Mouse (Mus musculus): Measurements from ENCODE around the gene Adam23. TPM values are rescaled to one million over a fixed set of nuclear protein-coding genes. Genes with fewer than 3 reads are reported as not detected.

Gene Adam23
- polyA plus RNA-seq (2016; fragmentation: Nextera tagmentation; extraction: Ambion mirVana) = 1.6 and 3.1 TPM in 2 replicates

DNA sequence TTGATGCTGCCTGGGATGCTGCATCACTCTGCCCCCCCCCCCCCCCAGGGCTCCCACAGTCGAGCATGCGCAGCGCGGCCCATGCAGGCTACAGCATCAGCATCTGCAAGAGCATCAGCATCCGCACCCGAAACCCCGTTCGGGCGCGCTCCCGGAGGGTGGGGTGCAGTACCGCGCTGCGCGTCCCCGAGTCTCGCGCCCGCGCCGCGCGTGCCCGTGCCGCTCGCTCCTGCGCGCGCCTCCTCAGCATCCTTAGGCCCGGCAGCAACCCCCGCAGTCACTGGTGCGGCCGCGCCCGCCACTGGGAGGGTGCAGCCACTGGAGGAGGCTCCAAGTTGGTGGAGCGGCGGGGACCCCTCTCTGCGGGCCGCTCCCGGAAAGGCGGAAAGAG, at the start of gene Adam23:
Adam23 (plus strand) TSS at position 236 of the 391 bp plus-strand sequence.
- under 1% methylated on average over 41 of the region's 41 CpGs for WGBS
- H3K4me1 ChIP-seq = peaks cover 15% of the 10 kb centered on the region
- peak; percentile 70 for DNase-seq (ENCODE audit: low spot score)
- H3K4me3 ChIP-seq = peak within 1 kb of the TSS; percentile 88
- peak within 1 kb of the TSS; percentile 86 for H3K27ac ChIP-seq
- H3K9me3 ChIP-seq (replicated peaks) = no peaks in the 10 kb centered on the region
- H3K36me3 ChIP-seq = no peaks in the 10 kb centered on the region
- H3K27me3 ChIP-seq (ENCODE audit: low read depth, poor library complexity, severe bottlenecking) = peaks cover 46% of the 10 kb centered on the region

DNA sequence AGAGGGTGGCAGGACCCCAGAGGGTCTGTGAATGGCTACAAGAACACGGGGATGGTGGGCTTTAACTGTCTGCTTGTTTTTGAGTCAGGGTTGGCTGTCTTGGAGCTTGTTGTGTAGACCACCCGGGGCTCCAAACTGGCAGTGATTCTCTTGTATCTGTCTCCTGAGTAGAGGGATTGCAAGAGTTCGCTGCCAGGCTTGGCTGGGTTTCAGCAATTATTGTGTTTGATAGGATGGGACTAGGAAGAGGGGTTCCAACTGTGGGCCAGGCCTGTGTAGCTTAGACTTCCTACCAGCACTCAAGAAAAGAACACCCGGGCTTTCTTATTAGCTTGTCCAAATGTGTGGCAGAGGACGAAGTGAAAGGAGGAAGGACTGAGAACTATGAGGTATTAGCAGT, 44.6 kb upstream of the Adam23 start:
- no peak for DNase-seq (ENCODE audit: low spot score)
- no peaks in the 10 kb centered on the region for H3K9me3 ChIP-seq (replicated peaks)
- 84% methylated on average over 5 of the region's 5 CpGs for whole genome bisulfite sequencing

DNA sequence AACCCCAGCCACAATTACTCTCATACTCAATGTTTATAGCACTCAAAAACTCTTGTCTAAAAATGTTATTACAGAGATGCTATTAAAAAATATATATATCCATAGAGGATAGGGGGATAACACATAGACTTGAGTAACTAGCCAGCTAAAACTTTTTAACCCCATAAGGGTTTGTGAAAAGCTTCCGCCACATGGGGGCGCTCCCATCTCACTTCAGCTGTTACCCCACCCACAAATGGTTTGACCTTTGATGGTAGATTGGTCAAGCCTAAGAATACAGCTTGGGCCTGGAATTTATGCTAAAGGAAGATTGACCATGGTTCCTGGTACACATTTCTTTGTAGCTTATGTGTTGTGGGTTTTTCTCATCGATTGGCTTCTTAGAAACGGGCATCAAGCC, 42.1 kb upstream of the Adam23 start:
- WGBS = 47% methylated on average over 4 of the region's 4 CpGs
- Histone ChIP-seq H3K4me3 (no peak overlapping the region), H3K4me1 (no peaks in the 10 kb centered on the region), H3K9me3 (replicated peaks) (no peaks in the 10 kb centered on the region), H3K27ac (no peak overlapping the region), H3K36me3 (no peaks in the 10 kb centered on the region), H3K27me3 (ENCODE audit: low read depth, poor library complexity, severe bottlenecking) (no peaks in the 10 kb centered on the region)
- DNase-seq (ENCODE audit: low spot score) = peak; percentile 41

More for the DNA sequence above, 44.6 kb upstream of the Adam23 start:
- Histone ChIP-seq H3K36me3 (no peaks in the 10 kb centered on the region), H3K4me1 (no peaks in the 10 kb centered on the region), H3K27ac (no peak overlapping the region), H3K27me3 (ENCODE audit: low read depth, poor library complexity, severe bottlenecking) (no peaks in the 10 kb centered on the region), H3K4me3 (no peak overlapping the region)

GRCm38 (mm10) chr1:63408344-63408743, 37.3 kb upstream of the Adam23 start:
- Histone ChIP-seq H3K36me3 (no peaks in the 10 kb centered on the region), H3K27me3 (ENCODE audit: low read depth, poor library complexity, severe bottlenecking) (no peaks in the 10 kb centered on the region), H3K4me3 (no peak overlapping the region), H3K4me1 (no peaks in the 10 kb centered on the region), H3K9me3 (replicated peaks) (no peaks in the 10 kb centered on the region), H3K27ac (no peak overlapping the region)
- 84% methylated on average over 6 of the region's 6 CpGs for WGBS
- DNase-seq (ENCODE audit: low spot score) = no peak

GRCm38 (mm10) chr1:63418491-63418890, 27.2 kb upstream of the Adam23 start:
- DNase-seq (ENCODE audit: low spot score) = no peak
- H3K27me3 ChIP-seq (ENCODE audit: low read depth, poor library complexity, severe bottlenecking) = no peaks in the 10 kb centered on the region
- H3K4me1 ChIP-seq = peaks cover 19% of the 10 kb centered on the region
- WGBS = 68% methylated on average over 8 of the region's 8 CpGs
- H3K9me3 ChIP-seq (replicated peaks) = no peaks in the 10 kb centered on the region
- H3K4me3 ChIP-seq = no peak overlapping the region
- H3K27ac ChIP-seq = no peak overlapping the region
- no peaks in the 10 kb centered on the region for H3K36me3 ChIP-seq

GRCm38 (mm10) chr1:63430668-63431067, 15.0 kb upstream of the Adam23 start:
- no peaks in the 10 kb centered on the region for H3K9me3 ChIP-seq (replicated peaks)
- no peaks in the 10 kb centered on the region for H3K36me3 ChIP-seq
- peaks cover 8% of the 10 kb centered on the region; the same call in 1 of the 2 replicates for H3K4me1 ChIP-seq
- H3K4me3 ChIP-seq = no peak overlapping the region
- DNase-seq (ENCODE audit: low spot score) = no peak
- H3K27ac ChIP-seq = no peak overlapping the region
- WGBS = 86% methylated on average over 6 of the region's 6 CpGs
- no peaks in the 10 kb centered on the region for H3K27me3 ChIP-seq (ENCODE audit: low read depth, poor library complexity, severe bottlenecking)

- Histone ChIP-seq H3K27me3 (ENCODE audit: low read depth, poor library complexity, severe bottlenecking) (no peaks in the 10 kb centered on the region), H3K36me3 (no peaks in the 10 kb centered on the region), H3K27ac (no peak overlapping the region), H3K4me3 (no peak overlapping the region), H3K4me1 (peaks cover 8% of the 10 kb centered on the region; the same call in 1 of the 2 replicates), H3K9me3 (replicated peaks) (no peaks in the 10 kb centered on the region)
- WGBS = 90% methylated on average over 8 of the region's 8 CpGs
- no peak for DNase-seq (ENCODE audit: low spot score)
These were observed 14.5 kb upstream of the Adam23 start for GRCm38 (mm10) chr1:63431166-63431565.

DNA sequence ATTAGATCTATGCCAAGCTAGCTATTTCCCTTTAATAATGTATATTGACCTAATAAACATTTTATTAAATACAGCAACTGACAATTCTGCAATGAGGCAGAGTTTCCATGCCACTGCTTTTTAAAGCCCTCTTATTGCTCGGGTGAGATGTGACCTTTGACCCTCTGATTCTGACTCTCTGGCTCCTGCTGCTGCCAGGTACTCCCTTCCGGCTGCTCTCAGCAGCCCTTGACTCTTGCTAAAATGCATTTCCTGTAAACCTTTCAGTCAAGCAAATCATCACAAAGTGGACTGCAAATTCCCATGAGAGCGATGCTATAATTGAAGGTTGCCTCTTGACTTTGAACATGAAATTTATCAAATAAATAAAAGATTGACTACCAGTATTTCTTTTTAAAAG, 13.8 kb upstream of the Adam23 start:
- Histone ChIP-seq H3K9me3 (replicated peaks) (no peaks in the 10 kb centered on the region), H3K36me3 (no peaks in the 10 kb centered on the region), H3K4me3 (no peak overlapping the region), H3K4me1 (peaks cover 8% of the 10 kb centered on the region; the same call in 1 of the 2 replicates), H3K27ac (no peak overlapping the region), H3K27me3 (ENCODE audit: low read depth, poor library complexity, severe bottlenecking) (no peaks in the 10 kb centered on the region)
- WGBS = 33% methylated on average over 3 of the region's 3 CpGs
- DNase-seq (ENCODE audit: low spot score) = no peak

DNA sequence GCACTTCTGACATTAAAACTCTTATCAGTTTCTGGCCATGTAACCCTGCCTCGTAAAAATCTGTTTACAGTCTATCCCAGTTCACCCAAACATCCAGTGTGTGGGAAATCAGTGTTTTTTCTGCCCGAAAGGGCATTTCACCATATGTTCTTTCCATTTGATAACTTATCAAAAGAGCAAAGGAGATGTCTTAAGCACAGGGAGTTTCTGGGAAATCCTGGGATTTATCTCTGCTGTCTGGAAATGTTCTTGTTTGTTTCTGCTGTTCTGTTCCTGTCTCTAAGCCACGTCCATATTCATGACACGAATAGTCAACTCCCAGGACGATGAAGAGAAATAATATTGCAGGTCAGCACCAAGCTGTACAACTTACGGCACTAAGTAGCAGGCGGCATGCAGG, 11.6 kb upstream of the Adam23 start:
- Histone ChIP-seq H3K4me3 (no peak overlapping the region), H3K27ac (no peak overlapping the region), H3K36me3 (no peaks in the 10 kb centered on the region), H3K27me3 (ENCODE audit: low read depth, poor library complexity, severe bottlenecking) (no peaks in the 10 kb centered on the region), H3K4me1 (peaks cover 8% of the 10 kb centered on the region; the same call in 1 of the 2 replicates), H3K9me3 (replicated peaks) (no peaks in the 10 kb centered on the region)
- WGBS = 85% methylated on average over 7 of the region's 7 CpGs
- DNase-seq (ENCODE audit: low spot score) = no peak

DNA sequence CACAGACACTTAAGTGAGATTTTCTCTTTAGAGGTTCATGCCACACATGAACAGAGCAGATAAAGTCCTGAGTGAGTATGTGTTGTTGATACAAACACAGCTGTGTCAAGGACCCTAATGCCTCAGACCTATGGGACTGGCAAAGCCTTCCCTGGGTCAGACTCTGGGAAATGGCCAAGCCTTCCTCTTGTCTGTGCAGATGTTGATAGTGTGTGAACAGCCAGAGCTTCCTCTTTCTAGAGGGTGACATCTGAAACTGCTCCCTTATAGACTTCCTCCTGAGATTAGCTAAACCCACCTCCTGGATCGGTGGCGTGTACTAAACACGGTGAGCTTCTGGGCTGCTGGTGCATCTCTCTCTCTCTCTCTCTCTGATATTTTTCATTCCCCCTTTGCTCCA, 8.2 kb upstream of the Adam23 start:
- DNase-seq (ENCODE audit: low spot score) = no peak
- Histone ChIP-seq H3K27ac (no peak overlapping the region), H3K27me3 (ENCODE audit: low read depth, poor library complexity, severe bottlenecking) (no peaks in the 10 kb centered on the region), H3K36me3 (no peaks in the 10 kb centered on the region), H3K9me3 (replicated peaks) (no peaks in the 10 kb centered on the region), H3K4me1 (no peaks in the 10 kb centered on the region), H3K4me3 (no peak overlapping the region)
- 61% methylated on average over 3 of the region's 3 CpGs for WGBS

DNA sequence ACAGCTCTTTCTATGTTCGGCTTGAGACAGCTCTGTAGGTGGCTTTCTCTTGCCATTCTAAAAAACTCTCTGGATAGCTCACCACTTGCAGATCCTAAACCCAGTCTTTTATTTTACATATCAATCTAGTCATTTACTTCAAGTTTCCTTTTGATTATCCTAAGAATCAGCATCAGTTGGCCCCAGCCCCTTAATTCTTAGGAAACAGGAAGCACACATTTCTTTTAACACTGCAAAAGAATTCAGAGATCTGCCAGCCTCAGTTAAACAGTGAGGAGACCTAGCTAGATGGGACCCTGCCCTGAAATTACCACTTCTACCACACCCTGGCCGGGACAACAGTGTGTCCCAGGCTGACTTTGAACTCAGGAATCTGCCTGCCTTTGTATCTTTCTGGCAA, 3.5 kb upstream of the Adam23 start:
- DNase-seq (ENCODE audit: low spot score) = no peak
- peaks cover 15% of the 10 kb centered on the region for H3K4me1 ChIP-seq
- H3K36me3 ChIP-seq = no peaks in the 10 kb centered on the region
- peaks cover 30% of the 10 kb centered on the region for H3K27me3 ChIP-seq (ENCODE audit: low read depth, poor library complexity, severe bottlenecking)
- WGBS = 70% methylated on average over 2 of the region's 2 CpGs
- H3K9me3 ChIP-seq (replicated peaks) = no peaks in the 10 kb centered on the region
- no peak overlapping the region for H3K4me3 ChIP-seq
- H3K27ac ChIP-seq = no peak overlapping the region

GRCm38 (mm10) chr1:63442616-63443015, 3.1 kb upstream of the Adam23 start:
- peaks cover 15% of the 10 kb centered on the region for H3K4me1 ChIP-seq
- no peak overlapping the region for H3K27ac ChIP-seq
- no peak overlapping the region for H3K4me3 ChIP-seq
- no peaks in the 10 kb centered on the region for H3K9me3 ChIP-seq (replicated peaks)
- peaks cover 35% of the 10 kb centered on the region for H3K27me3 ChIP-seq (ENCODE audit: low read depth, poor library complexity, severe bottlenecking)
- 79% methylated on average over 4 of the region's 4 CpGs for WGBS
- no peaks in the 10 kb centered on the region for H3K36me3 ChIP-seq
- DNase-seq (ENCODE audit: low spot score) = no peak

DNA sequence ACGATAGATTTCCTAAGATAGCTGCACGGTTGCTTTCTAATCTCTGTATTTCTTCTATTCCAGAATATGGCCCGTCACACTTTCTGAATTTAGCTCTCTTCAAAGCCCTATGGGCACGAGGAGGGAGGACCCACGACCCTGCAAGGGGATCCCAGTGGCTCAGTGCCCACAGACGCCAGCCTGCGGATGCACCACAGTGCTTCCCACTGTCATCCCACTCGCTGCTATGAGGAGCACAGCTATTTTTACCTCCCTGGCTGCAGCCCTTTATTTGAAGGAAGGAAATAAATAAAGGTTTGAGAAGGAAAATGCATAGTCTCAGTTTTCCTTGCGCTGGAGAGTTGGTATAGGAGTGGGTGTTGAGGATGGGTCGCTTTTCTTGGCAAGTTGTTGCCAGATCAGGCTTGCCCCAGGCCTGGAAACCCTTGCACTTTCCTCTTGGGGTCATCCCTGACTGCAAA, 512 bp upstream of the Adam23 start:
- peak overlapping the region; percentile 88 for H3K4me3 ChIP-seq
- H3K9me3 ChIP-seq (replicated peaks) = no peaks in the 10 kb centered on the region
- DNase-seq (ENCODE audit: low spot score) = no peak
- peaks cover 15% of the 10 kb centered on the region for H3K4me1 ChIP-seq
- no peak overlapping the region for H3K27ac ChIP-seq
- H3K27me3 ChIP-seq (ENCODE audit: low read depth, poor library complexity, severe bottlenecking) = peaks cover 46% of the 10 kb centered on the region
- 64% methylated on average over 10 of the region's 10 CpGs for WGBS
- H3K36me3 ChIP-seq = no peaks in the 10 kb centered on the region
